9 mouse cellular contexts compared by ENCODE assay signal in the genomic region with DNA sequence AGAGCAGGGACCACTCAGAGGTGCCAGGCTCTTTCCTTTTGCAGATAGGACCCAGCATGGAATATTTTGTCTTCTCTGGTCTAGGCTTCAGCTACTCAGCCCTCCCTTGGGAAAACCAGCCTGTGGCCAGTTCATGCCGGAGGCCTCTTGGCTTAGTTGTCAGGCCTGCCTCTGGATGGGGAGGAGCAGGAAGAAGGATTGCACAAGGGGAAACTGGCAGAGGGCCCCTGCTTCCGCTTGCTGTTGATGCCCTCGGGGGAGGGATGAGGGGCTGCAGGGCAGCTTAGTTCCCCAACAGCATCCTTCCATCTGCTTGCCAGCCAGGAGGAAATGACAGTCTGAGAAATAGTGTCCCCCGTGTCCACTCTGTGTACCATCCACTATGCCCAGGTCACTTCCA. TPM values are rescaled to one million over a fixed set of nuclear protein-coding genes. Genes with fewer than 3 reads are reported as not detected.
DNase-seq lines count a peak whose midpoint lies in the region; ATAC-seq lines count a peak whose summit lies in the region.
"Had no signal": no experiment of that assay in that cellular context is flagged by ENCODE, and none has a peak within 500 bp of the region (broad histone marks: within the 10 kb centered on the region; RNA-seq: fewer than 3 reads in every experiment).

No protein-coding gene starts in this region.

- H3K36me3 ChIP-seq in forebrain, embryonic 13.5 days (ENCODE audit: poor library complexity, severe bottlenecking) = no peaks in the 10 kb centered on the region
- H3K36me3 ChIP-seq: limb, embryonic 15.5 days had no signal

- H3K4me1 ChIP-seq in forebrain, embryonic 13.5 days = peaks cover 18% of the 10 kb centered on the region

- DNase-seq in left cerebral cortex, postnatal 14 days (ENCODE audit: low spot score in 2 of 2) = peak; percentile 26 to 52
- DNase-seq in left cerebral cortex, adult 9 months (ENCODE audit: low spot score in 2 of 2) = no peak
- peak; percentile 64 for DNase-seq in gastrocnemius, postnatal 14 days
- peak; percentile 47 to 60 for DNase-seq in kidney, postnatal 4 days
- DNase-seq in testis, postnatal 10 days (ENCODE audit: low spot score) = no peak
- no peak for DNase-seq in cerebellum, postnatal 14 days

- H3K4me3 ChIP-seq in forebrain, embryonic 13.5 days = no peak overlapping the region
- H3K4me3 ChIP-seq: limb, embryonic 15.5 days had no signal

- no peak overlapping the region for H3K9ac ChIP-seq in forebrain, embryonic 13.5 days
- H3K9ac ChIP-seq: limb, embryonic 15.5 days had no signal

- no peaks in the 10 kb centered on the region for H3K9me3 ChIP-seq in forebrain, embryonic 13.5 days (replicated peaks)
- H3K9me3 ChIP-seq: limb, embryonic 15.5 days had no signal

- H3K4me2 ChIP-seq in forebrain, embryonic 13.5 days = no peak overlapping the region
- H3K4me2 ChIP-seq: limb, embryonic 15.5 days had no signal

- no peak overlapping the region for H3K27ac ChIP-seq in forebrain, embryonic 13.5 days
- H3K27ac ChIP-seq: limb, embryonic 15.5 days had no signal

- intact Hi-C loops in left cerebral cortex, postnatal 14 days (cut with DNase I) = no loop called here
- intact Hi-C loops in gastrocnemius, postnatal 14 days (cut with DNase I; ENCODE audit: low total_unique reads) = no loop called here

- no peaks in the 10 kb centered on the region for H3K27me3 ChIP-seq in forebrain, embryonic 13.5 days
- H3K27me3 ChIP-seq: limb, embryonic 15.5 days had no signal

- ATAC-seq in monocyte, adult 5-6 weeks (replicated peaks; ENCODE audit: insufficient number of reproducible peaks, low FRiP score, low TSS enrichment, poor library complexity, severe bottlenecking) = peak; percentile 28
- ATAC-seq in forebrain, embryonic 13.5 days = no peak

- 83% methylated on average over 4 of the region's 4 CpGs for WGBS in forebrain, embryonic 13.5 days

RNA-seq across cellular contexts. Expression of gene Krt80, which starts 4.9 kb away (rescaled TPM):
- total RNA-seq in left cerebral cortex, postnatal 14 days (2021) = 1 to 10 TPM; 1.6 to 1.9 TPM
- total RNA-seq in gastrocnemius, postnatal 14 days (2021) = 1 to 10 TPM in 1 of 2 experiments, under 1 TPM in 1; 0.69 to 1.4 TPM
- 124 to 181 TPM (median 163 TPM) in 3 replicates for total RNA-seq in monocyte, adult 5-6 weeks (2017)
- polyA plus RNA-seq in forebrain, embryonic 13.5 days (2015; fragmentation: Nextera tagmentation; extraction: Ambion mirVana) = 0.05 TPM in 2 replicates

RNA-seq across cellular contexts. Expression of gene Krt7, which starts 36.0 kb away (rescaled TPM):
- under 1 TPM; 0.22 to 0.30 TPM for total RNA-seq in left cerebral cortex, postnatal 14 days (2021)
- not detected for total RNA-seq in gastrocnemius, postnatal 14 days (2021)
- total RNA-seq in monocyte, adult 5-6 weeks (2017) = 3.0 to 8.2 TPM (median 4.9 TPM) in 3 replicates
- 0.18 and 0.26 TPM in 2 replicates for polyA plus RNA-seq in forebrain, embryonic 13.5 days (2015; fragmentation: Nextera tagmentation; extraction: Ambion mirVana)

Comparison
In these comparisons a context has a peak if more than half of its experiments do, and no peak if none do; other contexts are left out.
1. DNase-seq: peak in left cerebral cortex, postnatal 14 days (2 of 2), gastrocnemius, postnatal 14 days (single experiment) and kidney, postnatal 4 days (2 of 2); none in left cerebral cortex, adult 9 months (0 of 2), testis, postnatal 10 days (single experiment) and cerebellum, postnatal 14 days (0 of 2).
2. RNA of gene Krt80, which starts 4.9 kb away (total RNA-seq): 124 to 181 TPM in monocyte, adult 5-6 weeks; 1.6 to 1.9 TPM in left cerebral cortex, postnatal 14 days and 0.69 to 1.4 TPM in gastrocnemius, postnatal 14 days; every median in the first group is over 10 times any median in the second.